Mouse (Mus musculus) bone marrow, adult 2 months (tissue): ENCODE data around the gene Erbb2.

Experiments used
- CTCF ChIP-seq: fragments of 200-500 bp; IDR thresholded peaks from 2 replicates; pipeline ENCODE4 v1.5.1; 2011; ENCODE audit warnings: low read length, control low read depth; ENCODE audit not compliant: control insufficient read depth, insufficient read depth
- POLR2A ChIP-seq: fragments of 200-500 bp; IDR thresholded peaks from 2 replicates; pipeline ENCODE4 v1.6.1; 2011; ENCODE audit warnings: low read depth, mild to moderate bottlenecking, control low read depth, low read length, borderline replicate concordance; ENCODE audit not compliant: control insufficient read depth

DNA sequence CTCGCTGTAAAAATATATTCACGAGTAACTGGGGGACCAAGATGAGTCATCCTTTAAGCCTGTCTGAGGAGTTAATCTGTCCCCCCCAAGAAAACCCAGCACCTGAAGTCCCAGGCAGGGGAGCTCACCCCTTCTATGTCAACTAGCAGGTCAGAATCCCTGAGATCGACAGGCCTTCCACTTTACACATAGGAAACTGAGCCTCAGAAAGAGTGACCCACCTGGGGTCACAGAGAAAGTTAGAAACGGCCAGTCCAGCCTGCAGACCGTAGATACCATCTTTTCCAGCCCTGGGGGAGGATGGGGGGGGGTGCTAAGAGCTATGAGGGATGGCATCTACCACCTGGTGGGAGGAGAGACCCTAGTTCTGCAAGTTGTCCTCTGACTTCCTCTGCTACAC lies 44.3 kb downstream of the Erbb2 start:
- TF ChIP-seq CTCF (no peak), POLR2A (no peak)
